Mouse (Mus musculus) MEL (cell line): ENCODE results near the gene Nme9. TPM values are rescaled to one million over a fixed set of nuclear protein-coding genes. Genes with fewer than 3 reads are reported as not detected.

ENCODE experiments used
- DNase-seq: peaks from one replicate; pipeline ENCODE4 v3.0.0; 2011; ENCODE audit warnings: low read depth, low spot score
- H3K27ac ChIP-seq: 2 replicates; pipeline ENCODE4 v1.5.1; 2012; ENCODE audit warnings: low read depth, mild to moderate bottlenecking, control low read depth, low read length, moderate library complexity; ENCODE audit not compliant: control insufficient read depth
- H3K27me3 ChIP-seq, 2 experiments: fragments of 150-350 bp in 1 of 2; sonication (generic) in 1 of 2; 2 replicates each; pipeline ENCODE4 v1.6.1; 2012; ENCODE audit warnings: low read length in 2 of 2, mild to moderate bottlenecking in 2 of 2, improper control_type of control experiment in 1 of 2, moderate library complexity in 1 of 2; ENCODE audit not compliant: insufficient read depth in 2 of 2, control insufficient read depth in 1 of 2
- H3K36me3 ChIP-seq, 2 experiments: 2 replicates each; pipeline ENCODE4 v1.6.1; 2012 to 2014; ENCODE audit warnings: low read length in 2 of 2, improper control_type of control experiment in 1 of 2, inconsistent platforms in 1 of 2, mild to moderate bottlenecking in 1 of 2; ENCODE audit not compliant: insufficient read depth in 2 of 2, control insufficient read depth in 1 of 2
- H3K4me1 ChIP-seq, 2 experiments: fragments of 150-350 bp in 1 of 2; sonication (generic) in 1 of 2; 2 replicates each; pipeline ENCODE4 v1.6.1; 2012; ENCODE audit warnings: low read length in 2 of 2, improper control_type of control experiment in 1 of 2, mild to moderate bottlenecking in 1 of 2; ENCODE audit not compliant: insufficient read depth in 2 of 2, control insufficient read depth in 1 of 2
- H3K4me3 ChIP-seq, 2 experiments: fragments of 150-350 bp in 1 of 2; sonication (generic) in 1 of 2; 2 replicates each; pipeline ENCODE4 v1.5.1; 2012; ENCODE audit warnings: low read depth in 2 of 2, low read length in 2 of 2, mild to moderate bottlenecking in 2 of 2, moderate library complexity in 2 of 2, control low read depth in 1 of 2, improper control_type of control experiment in 1 of 2; ENCODE audit not compliant: control insufficient read depth in 1 of 2, insufficient read depth in 1 of 2
- H3K79me2 ChIP-seq: 2 replicates; pipeline ENCODE4 v1.6.1; 2012; ENCODE audit warnings: mild to moderate bottlenecking, low read length, moderate library complexity; ENCODE audit not compliant: control insufficient read depth, poor library complexity, insufficient read depth
- H3K9ac ChIP-seq: 2 replicates; pipeline ENCODE4 v1.6.1; 2012; ENCODE audit warnings: low read depth, mild to moderate bottlenecking, control low read depth, low read length, moderate library complexity; ENCODE audit not compliant: control insufficient read depth, poor library complexity, severe bottlenecking
- H3K9me3 ChIP-seq: fragments of 150-350 bp; sonication (generic); replicated peaks from 2 replicates; pipeline ENCODE4 v1.6.1; 2012; ENCODE audit warnings: mild to moderate bottlenecking, low read length, improper control_type of control experiment, moderate library complexity; ENCODE audit not compliant: insufficient read depth
- CHD1 ChIP-seq: IDR thresholded peaks from 2 replicates; pipeline ENCODE4 v1.6.1; 2012; ENCODE audit warnings: low read depth, mild to moderate bottlenecking, inconsistent platforms, low read length, improper control_type of control experiment
- CHD2 ChIP-seq: IDR thresholded peaks from 2 replicates; pipeline ENCODE4 v1.6.1; 2011; ENCODE audit warnings: low read length, improper control_type of control experiment
- ELF1 ChIP-seq: IDR thresholded peaks from 2 replicates; pipeline ENCODE4 v1.6.1; 2014; ENCODE audit warnings: low read depth, mild to moderate bottlenecking, inconsistent platforms, low read length, improper control_type of control experiment, moderate library complexity
- EP300 ChIP-seq, 2 experiments: IDR thresholded peaks; 2 replicates each; pipeline ENCODE4 v1.6.1; 2011; ENCODE audit warnings: improper control_type of control experiment in 2 of 2, low read length in 2 of 2, low read depth in 1 of 2, mild to moderate bottlenecking in 1 of 2
- ETS1 ChIP-seq: IDR thresholded peaks from 2 replicates; pipeline ENCODE4 v1.6.1; 2012; ENCODE audit warnings: low read depth, mild to moderate bottlenecking, inconsistent platforms, low read length, improper control_type of control experiment, moderate library complexity
- GABPA ChIP-seq: IDR thresholded peaks from 2 replicates; pipeline ENCODE4 v1.6.1; 2012; ENCODE audit warnings: low read depth, mild to moderate bottlenecking, inconsistent platforms, low read length, improper control_type of control experiment, moderate library complexity
- GATA1 ChIP-seq: IDR thresholded peaks from 2 replicates; pipeline ENCODE4 v1.6.1; 2011; ENCODE audit warnings: low read depth, low read length, improper control_type of control experiment
- HCFC1 ChIP-seq: IDR thresholded peaks from 2 replicates; pipeline ENCODE4 v1.6.1; 2012; ENCODE audit warnings: low read depth, mild to moderate bottlenecking, inconsistent platforms, low read length, improper control_type of control experiment, moderate library complexity
- JUND ChIP-seq: IDR thresholded peaks from 2 replicates; pipeline ENCODE4 v1.6.1; 2011; ENCODE audit warnings: low read depth, mild to moderate bottlenecking, improper control_type of control experiment, low read length
- KAT2A ChIP-seq: conservative IDR thresholded peaks from 2 replicates; pipeline ENCODE4 v1.6.1; 2012; ENCODE audit warnings: low read depth, low read length, improper control_type of control experiment, inconsistent platforms
- MAFK ChIP-seq: IDR thresholded peaks from 2 replicates; pipeline ENCODE4 v1.6.1; 2011; ENCODE audit warnings: low read depth, mild to moderate bottlenecking, low read length, improper control_type of control experiment, borderline replicate concordance
- MAX ChIP-seq: IDR thresholded peaks from 2 replicates; pipeline ENCODE4 v1.6.1; 2011; ENCODE audit warnings: low read length, improper control_type of control experiment
- MAZ ChIP-seq: IDR thresholded peaks from 2 replicates; pipeline ENCODE4 v1.6.1; 2012; ENCODE audit warnings: low read depth, mild to moderate bottlenecking, inconsistent platforms, low read length, improper control_type of control experiment
- MYB ChIP-seq: IDR thresholded peaks from 2 replicates; pipeline ENCODE4 v1.6.1; 2011; ENCODE audit warnings: mild to moderate bottlenecking, low read depth, low read length, improper control_type of control experiment
- NRF1 ChIP-seq: IDR thresholded peaks from 2 replicates; pipeline ENCODE4 v1.6.1; 2014; ENCODE audit warnings: low read depth, mild to moderate bottlenecking, inconsistent platforms, low read length, improper control_type of control experiment, moderate library complexity; ENCODE audit not compliant: poor library complexity, insufficient read depth, severe bottlenecking
- POLR2A ChIP-seq, 2 experiments: IDR thresholded peaks; 2 replicates each; pipeline ENCODE4 v1.6.1; 2011 to 2012; ENCODE audit warnings: low read length in 2 of 2, mild to moderate bottlenecking in 2 of 2, control low read depth in 1 of 2, improper control_type of control experiment in 1 of 2, low read depth in 1 of 2, moderate library complexity in 1 of 2; ENCODE audit not compliant: control insufficient read depth in 1 of 2, insufficient read depth in 1 of 2, poor library complexity in 1 of 2
- POLR2AphosphoS2 ChIP-seq: IDR thresholded peaks from 2 replicates; pipeline ENCODE4 v1.6.1; 2011; ENCODE audit warnings: low read length, improper control_type of control experiment
- RAD21 ChIP-seq: IDR thresholded peaks from 2 replicates; pipeline ENCODE4 v1.6.1; 2011; ENCODE audit warnings: mild to moderate bottlenecking, low read depth, low read length, improper control_type of control experiment
- RCOR1 ChIP-seq: IDR thresholded peaks from 2 replicates; pipeline ENCODE4 v1.6.1; 2012; ENCODE audit warnings: low read depth, mild to moderate bottlenecking, inconsistent platforms, low read length, improper control_type of control experiment
- SMC3 ChIP-seq: IDR thresholded peaks from 2 replicates; pipeline ENCODE4 v1.6.1; 2011; ENCODE audit warnings: low read depth, low read length, improper control_type of control experiment
- TAL1 ChIP-seq: IDR thresholded peaks from 2 replicates; pipeline ENCODE4 v1.6.1; 2012; ENCODE audit warnings: mild to moderate bottlenecking, inconsistent platforms, low read length, moderate library complexity, mixed read lengths
- TBP ChIP-seq: IDR thresholded peaks from 2 replicates; pipeline ENCODE4 v1.8.0; 2011; ENCODE audit warnings: low read depth, low read length, improper control_type of control experiment
- UBTF ChIP-seq: IDR thresholded peaks from 2 replicates; pipeline ENCODE4 v1.6.1; 2012; ENCODE audit warnings: low read depth, mild to moderate bottlenecking, inconsistent platforms, low read length, improper control_type of control experiment, moderate library complexity, borderline replicate concordance; ENCODE audit not compliant: insufficient read depth
- USF2 ChIP-seq, 2 experiments: IDR thresholded peaks; 2 replicates each; pipeline ENCODE4 v1.6.1; 2011 to 2012; ENCODE audit warnings: improper control_type of control experiment in 2 of 2, low read length in 2 of 2, borderline replicate concordance in 1 of 2, inconsistent platforms in 1 of 2, low read depth in 1 of 2, mild to moderate bottlenecking in 1 of 2; ENCODE audit not compliant: insufficient read depth in 1 of 2
- ZNF384 ChIP-seq: IDR thresholded peaks from 2 replicates; pipeline ENCODE4 v1.6.1; 2012; ENCODE audit warnings: low read depth, mild to moderate bottlenecking, inconsistent platforms, low read length, improper control_type of control experiment
- polyA plus RNA-seq, 2 experiments: library from polyadenylated mRNA; stranded (reverse) in 1 of 2; unstranded in 1 of 2; fragments of >175 nt in 1 of 2; fragments of >200 nt in 1 of 2; gene quantifications; 2 replicates each; pipeline versions ENCODE4 v1.2.1 to v1.2.4; 2012; ENCODE audit warnings: low replicate concordance in 2 of 2, low read depth in 1 of 2; ENCODE audit not compliant: insufficient read length in 2 of 2, insufficient read depth in 1 of 2, missing spikeins in 1 of 2
- total RNA-seq: library from RNA; depleted of rRNA; stranded (reverse); fragments of 300-350 nt; gene quantifications from 2 replicates; pipeline ENCODE4 v1.2.3, GENCODE M21; 2012

Gene Nme9
- total and polyA plus RNA-seq, 3 experiments = 0.40 to 0.92 TPM; not detected in 1

GRCm38 (mm10) chr9:99419951-99420701, 31.1 kb upstream of the Nme9 start:
- H3K9ac ChIP-seq = no peak overlapping the region
- TF ChIP-seq TBP (no peak), NRF1 (no peak), USF2 (IDR thresholded peaks at IDR 0.05; ENCODE audit: borderline replicate concordance in 1 of 2, insufficient read depth in 1 of 2, low read depth in 1 of 2, low read length in 2 of 2) (no peak), ZNF384 (no peak), ETS1 (no peak), ELF1 (no peak), UBTF (no peak), RAD21 (no peak), HCFC1 (no peak), CHD2 (no peak), MAX (no peak), GATA1 (no peak), MAFK (no peak), EP300 (IDR thresholded peaks at IDR 0.05; ENCODE audit: low read depth in 1 of 2, low read length in 2 of 2) (no peak), POLR2A (IDR thresholded peaks at IDR 0.05; ENCODE audit: control insufficient read depth in 1 of 2, insufficient read depth in 1 of 2, low read depth in 1 of 2, low read length in 2 of 2, poor library complexity in 1 of 2) (no peak), SMC3 (no peak)
- DNase-seq = no peak

DNA sequence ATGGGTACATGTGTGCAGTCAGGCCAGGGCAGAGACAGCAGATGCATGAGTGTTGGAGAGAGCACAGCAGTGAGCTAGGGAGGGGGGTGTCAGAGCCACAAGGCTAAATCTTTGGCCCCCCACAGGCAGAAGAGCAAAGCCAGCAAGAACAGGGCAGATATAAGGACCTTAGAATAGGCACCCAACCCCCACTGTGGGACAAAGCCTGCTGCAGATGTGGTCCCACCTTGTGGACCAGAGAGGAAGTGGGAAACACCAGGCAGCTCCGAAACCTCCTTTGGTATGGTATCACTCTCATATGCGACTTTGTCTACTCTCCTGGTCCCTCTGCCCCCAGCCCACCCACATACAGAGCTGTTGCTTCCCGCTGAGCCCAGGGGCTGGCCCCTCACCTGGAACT, 29.4 kb upstream of the Nme9 start:
- TF ChIP-seq HCFC1 (no peak), MAZ (no peak), MAFK (no peak), GABPA (no peak), EP300 (IDR thresholded peaks at IDR 0.05; ENCODE audit: low read depth in 1 of 2, low read length in 2 of 2) (no peak), ZNF384 (no peak), KAT2A (no peak), POLR2AphosphoS2 (no peak), UBTF (no peak), GATA1 (no peak), JUND (no peak), MYB (no peak), USF2 (IDR thresholded peaks at IDR 0.05; ENCODE audit: borderline replicate concordance in 1 of 2, insufficient read depth in 1 of 2, low read depth in 1 of 2, low read length in 2 of 2) (no peak), MAX (no peak), TAL1 (no peak), SMC3 (no peak), RCOR1 (no peak), CHD1 (no peak), RAD21 (no peak)
- Histone ChIP-seq H3K9me3 (no peaks in the 10 kb centered on the region), H3K79me2 (no peaks in the 10 kb centered on the region), H3K9ac (no peak overlapping the region), H3K4me1 (no peaks in the 10 kb centered on the region), H3K36me3 (no peaks in the 10 kb centered on the region), H3K27ac (no peak overlapping the region), H3K4me3 (no peak overlapping the region), H3K27me3 (peaks cover 0 to 18% of the 10 kb centered on the region in 2 experiments; a peak in 3 of 4 replicates)
- no peak for DNase-seq

More at GRCm38 (mm10) chr9:99419951-99420701, 31.1 kb upstream of the Nme9 start:
- Histone ChIP-seq H3K27me3 (peaks cover 0 to 14% of the 10 kb centered on the region in 2 experiments; a peak in 3 of 4 replicates), H3K9me3 (no peaks in the 10 kb centered on the region), H3K36me3 (no peaks in the 10 kb centered on the region), H3K27ac (no peak overlapping the region), H3K79me2 (no peaks in the 10 kb centered on the region), H3K4me1 (no peaks in the 10 kb centered on the region), H3K4me3 (no peak overlapping the region)
